Mouse (Mus musculus): Measurements from ENCODE around the gene Sugct.

DNA sequence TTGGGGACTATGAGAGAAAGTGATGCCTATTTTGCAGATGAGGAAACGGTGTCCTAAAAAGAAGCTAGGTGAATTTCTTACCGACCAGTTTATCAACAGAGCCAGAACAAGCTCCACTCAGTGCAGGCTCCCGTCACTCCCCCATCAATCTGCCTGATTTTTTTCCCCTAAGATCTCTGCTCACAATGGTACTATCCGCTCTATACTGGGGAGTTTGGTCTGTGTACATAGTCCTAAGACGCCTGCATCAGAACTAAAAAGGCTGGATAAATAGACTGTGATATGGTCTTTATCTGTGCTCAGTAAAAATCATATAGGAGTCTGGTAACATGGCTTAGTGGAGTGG, 755.9 kb downstream of the Sugct start:
- no peak for TF ChIP-seq POLR2A (IDR thresholded peaks at IDR 0.05; ENCODE audit: borderline replicate concordance, control insufficient read depth, low read depth, low read length)
- no peak for TF ChIP-seq CTCF (IDR thresholded peaks at IDR 0.05; ENCODE audit: control insufficient read depth, insufficient read depth, low read length)
